Mouse (Mus musculus): ENCODE measurements at regions not wholly inside any gene's neighbourhood (a gene's known extent, or its start where the extent isn't known, plus 50 kb on each side); places are given as distances from the start of the nearest gene placed in this dataset.

DNA sequence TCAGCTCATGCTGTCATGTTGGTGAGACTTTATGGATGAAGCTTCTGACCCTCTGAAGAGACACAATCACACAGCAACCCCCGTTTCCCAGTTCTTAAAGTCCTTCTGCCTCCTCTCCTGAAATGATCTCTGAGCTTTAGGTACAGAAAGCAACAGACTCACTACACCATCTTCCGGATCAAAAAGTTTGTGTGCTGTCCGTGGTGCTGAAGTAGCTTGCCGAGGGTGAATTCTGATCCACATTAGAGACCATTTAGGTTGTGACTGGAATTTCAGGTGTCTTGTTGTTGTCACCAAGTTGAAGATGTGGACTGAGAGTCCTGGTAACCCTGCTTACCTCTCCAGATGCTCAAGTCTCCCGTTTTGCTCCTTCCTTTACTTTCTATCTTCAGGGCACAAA, 375.2 kb downstream of the Shisa9 start:
- peak; percentile 72 for DNase-seq (ENCODE audit: low read depth, low spot score)

DNA sequence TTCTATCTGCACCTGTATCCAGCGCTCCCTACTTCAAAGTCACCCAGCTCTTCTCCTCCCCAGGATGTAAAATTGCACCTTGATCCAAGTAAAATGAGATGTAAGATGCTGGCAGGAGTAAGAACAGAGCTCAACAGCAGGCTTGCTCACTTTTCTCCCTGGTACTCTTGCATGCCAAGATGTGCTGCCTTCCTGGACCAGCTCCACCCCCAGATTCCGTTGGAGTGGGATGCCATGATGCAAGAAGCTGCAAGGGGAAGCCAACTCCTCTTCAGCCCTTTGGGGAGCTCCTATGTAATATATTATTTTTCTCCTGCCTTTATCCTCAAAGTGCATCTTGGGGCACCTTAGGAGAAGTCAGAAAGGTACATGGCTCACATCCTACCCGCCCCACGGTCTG, 405.6 kb downstream of the Shisa9 start:
- DNase-seq (ENCODE audit: low read depth, low spot score) = no peak

DNA sequence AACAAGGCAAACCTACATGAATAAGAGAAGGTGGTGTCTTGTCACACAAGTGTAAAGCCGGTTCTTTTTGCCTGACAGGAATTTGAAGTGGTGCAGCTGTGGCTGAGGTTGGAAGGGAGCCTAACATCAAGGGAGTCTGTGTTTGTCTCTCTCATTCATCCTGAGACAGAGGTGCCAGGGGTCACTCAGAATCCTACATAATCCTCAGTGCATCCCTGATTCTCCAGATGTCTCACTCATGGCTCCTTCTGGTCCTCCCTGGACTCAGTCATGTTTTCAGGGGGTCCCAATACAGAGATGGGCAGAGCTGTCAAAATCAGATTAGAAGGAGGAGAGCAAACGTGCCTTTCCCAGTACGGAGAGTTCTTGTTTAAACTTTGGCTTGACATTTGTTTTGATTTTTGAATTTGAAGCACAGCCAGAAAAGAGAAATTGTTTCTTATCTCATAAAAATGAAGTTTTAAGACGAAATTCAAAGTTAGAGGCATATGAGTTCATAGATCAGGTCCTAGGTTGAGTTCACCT, 451.8 kb downstream of the Shisa9 start:
- DNase-seq (ENCODE audit: low read depth, low spot score) = no peak

DNA sequence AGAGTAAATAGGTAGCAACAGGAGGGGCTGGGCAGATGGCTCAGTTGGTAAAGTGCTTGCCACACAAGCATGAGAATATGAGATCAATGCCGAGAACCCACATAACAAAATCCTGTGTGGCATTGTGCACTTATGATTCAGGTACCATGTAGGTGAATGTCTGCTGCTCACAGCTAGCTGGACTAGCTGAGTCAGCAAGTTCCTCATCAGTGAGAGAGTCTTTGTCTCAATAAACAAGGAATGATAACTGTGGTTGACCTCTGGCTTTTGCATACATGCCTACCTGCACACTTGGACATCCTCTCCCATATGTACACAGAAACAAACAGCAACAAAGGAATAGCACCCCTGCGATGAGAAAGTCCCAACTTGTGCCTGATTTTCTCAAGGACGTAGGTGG, 454.7 kb downstream of the Shisa9 start:
- no peak for DNase-seq (ENCODE audit: low read depth, low spot score)

DNA sequence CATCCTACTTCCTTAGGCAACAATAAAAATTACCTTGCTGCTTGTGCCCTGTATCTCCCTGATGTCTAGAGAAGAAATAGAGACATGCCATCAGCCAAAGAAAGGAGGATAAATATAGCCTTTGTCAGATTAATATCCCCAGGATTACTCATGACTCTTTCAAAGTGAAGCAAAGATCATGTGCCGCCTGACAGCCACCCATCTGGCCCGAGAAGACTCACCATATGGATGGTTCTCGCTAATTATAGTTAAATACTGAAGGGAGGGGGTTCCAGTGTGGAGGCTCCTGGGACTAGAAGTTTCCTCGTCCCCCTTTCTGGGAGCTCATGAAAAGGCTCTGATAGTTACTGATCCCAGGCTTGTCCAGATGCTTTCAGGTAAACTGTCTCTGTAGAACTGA, 470.9 kb downstream of the Shisa9 start:
- DNase-seq (ENCODE audit: low read depth, low spot score) = no peak

Data from forelimb bud, embryonic 11.5 days (tissue).